Mouse (Mus musculus): ENCODE data around the gene Arhgap4.

- TF ChIP-seq POLR2A (IDR thresholded peaks at IDR 0.05; ENCODE audit: insufficient read depth, low read length) (no peak), CTCF (IDR thresholded peaks at IDR 0.05; ENCODE audit: low read depth, low read length) (no peak), EP300 (IDR thresholded peaks at IDR 0.05; ENCODE audit: insufficient read depth, low read depth, low read length) (no peak)
Observed at GRCm38 (mm10) chrX:73871956-73872355, 49.7 kb downstream of the Arhgap4 start.

Measured in ES-Bruce4 (cell line).